Mouse (Mus musculus) CH12.LX (cell line): ENCODE results near the gene Ubn2. TPM values are rescaled to one million over a fixed set of nuclear protein-coding genes. Genes with fewer than 3 reads are reported as not detected.
"Not testable (repeated sequence)": the region's sequence is repeated elsewhere in the genome, so short reads cannot be mapped to it uniquely, and the experiment has no call there.

Source experiments
- DNase-seq: peaks from one replicate; pipeline ENCODE4 v3.0.0-alpha.2; 2013; ENCODE audit errors: extremely low read depth
- H3K27ac ChIP-seq: 2 replicates; pipeline ENCODE4 v1.5.1; 2012; ENCODE audit warnings: low read depth, mild to moderate bottlenecking, control low read depth, moderate library complexity; ENCODE audit not compliant: insufficient read depth
- H3K27me3 ChIP-seq: replicated peaks from 2 replicates; pipeline ENCODE3; 2012; ENCODE audit warnings: inconsistent platforms
- H3K36me3 ChIP-seq, 2 experiments: replicated peaks in 1 of 2; 2 replicates each; pipeline versions ENCODE3 to v1.6.1; 2012; ENCODE audit warnings: inconsistent platforms in 1 of 2, low read length in 1 of 2, mild to moderate bottlenecking in 1 of 2, mixed read lengths in 1 of 2, moderate library complexity in 1 of 2; ENCODE audit not compliant: control insufficient read depth in 1 of 2, insufficient read depth in 1 of 2
- H3K4me1 ChIP-seq, 2 experiments: 2 replicates each; pipeline ENCODE4 v1.6.1; 2012; ENCODE audit warnings: inconsistent platforms in 1 of 2, moderate library complexity in 1 of 2; ENCODE audit not compliant: insufficient read depth in 2 of 2, control insufficient read depth in 1 of 2
- H3K4me2 ChIP-seq: 2 replicates; pipeline ENCODE4 v1.6.1; 2012; ENCODE audit warnings: low read depth, mild to moderate bottlenecking, control low read depth; ENCODE audit not compliant: poor library complexity, insufficient read depth, severe bottlenecking
- H3K4me3 ChIP-seq, 3 experiments: fragments of 150-350 bp in 1 of 3; sonication (generic) in 1 of 3; replicated peaks in 1 of 3; 2 replicates each; pipeline versions ENCODE3 to v1.5.1; 2011 to 2012; ENCODE audit warnings: low read depth in 2 of 3, low read length in 2 of 3, mild to moderate bottlenecking in 2 of 3, moderate library complexity in 2 of 3, control low read depth in 1 of 3, improper control_type of control experiment in 1 of 3, inconsistent platforms in 1 of 3, mixed read lengths in 1 of 3; ENCODE audit not compliant: poor library complexity in 1 of 3
- H3K79me2 ChIP-seq: replicated peaks from 2 replicates; pipeline ENCODE4 v1.6.1; 2012; ENCODE audit warnings: mild to moderate bottlenecking, moderate library complexity; ENCODE audit not compliant: control insufficient read depth, poor library complexity, insufficient read depth, severe bottlenecking; ENCODE audit errors: extremely low read depth
- H3K9ac ChIP-seq: 2 replicates; pipeline ENCODE4 v1.6.1; 2012; ENCODE audit warnings: low read depth, mild to moderate bottlenecking, control low read depth, moderate library complexity; ENCODE audit not compliant: insufficient read depth
- H3K9me3 ChIP-seq: replicated peaks from 2 replicates; pipeline ENCODE3; 2012; ENCODE audit warnings: low read length, inconsistent platforms, mixed read lengths
- RCOR1 ChIP-seq: conservative IDR thresholded peaks from 2 replicates; pipeline ENCODE4 v1.6.1; 2012; ENCODE audit warnings: low read depth, mild to moderate bottlenecking, inconsistent platforms, low read length, improper control_type of control experiment
- TBP ChIP-seq: conservative IDR thresholded peaks from 2 replicates; pipeline ENCODE4 v1.6.1; 2011; ENCODE audit warnings: low read depth, low read length, improper control_type of control experiment
- ZNF384 ChIP-seq: IDR thresholded peaks from 2 replicates; pipeline ENCODE4 v1.6.1; 2012; ENCODE audit warnings: low read depth, low read length, improper control_type of control experiment, inconsistent platforms
- dilution Hi-C: fragments of 300-500 bp; cut with MboI; formaldehyde crosslinking; loops from 2 replicates; pipeline ENCODE4 v1.14.3; 2020; ENCODE audit warnings: low sequenced_read_pairs; ENCODE audit not compliant: extremely low pct_unique_long_range_greater_than_20kb, extremely low pct_ligation_motif_present
- in situ Hi-C: fragments of 300-500 bp; cut with MboI; formaldehyde crosslinking; loops from 3 replicates; pipeline ENCODE4 v1.14.3; 2019; ENCODE audit warnings: low sequenced_read_pairs, low pct_ligation_motif_present, low pct_unique_long_range_greater_than_20kb, mixed read lengths
- polyA plus RNA-seq: library from polyadenylated mRNA; unstranded; fragments of >175 nt; gene quantifications from 2 replicates; pipeline ENCODE4 v1.2.1, GENCODE M21; 2012; ENCODE audit warnings: low read depth; ENCODE audit not compliant: insufficient read length
- total RNA-seq, 2 experiments: library from RNA; depleted of rRNA; stranded (reverse); fragments of 300-350 nt in 1 of 2; fragments of >200 nt in 1 of 2; gene quantifications; 2 replicates each; pipeline ENCODE4 v1.2.3; 2012 to 2014

Gene Ubn2
- total and polyA plus RNA-seq, 3 experiments: 4.7 to 7.2 (median 5.2) TPM

DNA sequence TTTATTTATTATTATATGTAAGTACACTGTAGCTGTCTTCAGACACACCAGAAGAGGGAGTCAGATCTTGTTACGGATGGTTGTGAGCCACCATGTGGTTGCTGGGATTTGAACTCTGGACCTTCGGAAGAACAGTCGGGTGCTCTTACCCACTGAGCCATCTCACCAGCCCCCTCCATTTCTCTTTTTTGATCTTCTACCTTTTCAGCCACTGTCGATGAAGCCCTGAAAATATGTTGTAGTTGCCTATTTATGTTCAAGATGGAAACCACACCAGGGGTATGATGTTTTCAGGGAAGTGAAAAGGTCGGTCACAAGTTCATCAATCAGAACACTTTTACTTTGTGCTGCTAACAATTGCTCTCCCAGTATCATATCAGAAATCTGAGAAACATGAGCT, 110.4 kb downstream of the Ubn2 start:
- 0 out of 2 replicates have a peak, but pooled peaks have one; percentile 2 for TF ChIP-seq ZNF384
- peak; percentile 92 for TF ChIP-seq TBP
- H3K4me2 ChIP-seq, H3K27me3 ChIP-seq, H3K9ac ChIP-seq, DNase-seq, H3K9me3 ChIP-seq, H3K36me3 ChIP-seq, dilution Hi-C loops, H3K4me1 ChIP-seq, H3K79me2 ChIP-seq, H3K27ac ChIP-seq, H3K4me3 ChIP-seq: not testable (repeated sequence)
- in situ Hi-C loops: loop anchor here (25.0 kb wide), 1 partner anchor 382 kb away; no protein-coding TSS in a partner anchor

- in situ Hi-C loops: loop anchor here (25.0 kb wide), 1 partner anchor 385 kb away; no protein-coding TSS in a partner anchor
- H3K4me2 ChIP-seq, H3K4me1 ChIP-seq, H3K27ac ChIP-seq, H3K4me3 ChIP-seq, H3K79me2 ChIP-seq, H3K9me3 ChIP-seq, dilution Hi-C loops, H3K36me3 ChIP-seq, H3K9ac ChIP-seq, H3K27me3 ChIP-seq, DNase-seq: not testable (repeated sequence)
- TF ChIP-seq TBP: peak; percentile 65; the same call in 1 of the 2 replicates
Measured at GRCm38 (mm10) chr6:38547005-38547404, 113.3 kb downstream of the Ubn2 start.

- peaks cover 0 to 3% of the 10 kb centered on the region in 2 experiments for H3K36me3 ChIP-seq
- H3K4me3 ChIP-seq: no peak overlapping the region
- no peaks in the 10 kb centered on the region for H3K79me2 ChIP-seq
- TF ChIP-seq RCOR1: no peak
- dilution Hi-C loops: no loop called here
- no peak overlapping the region for H3K9ac ChIP-seq
- no peaks in the 10 kb centered on the region for H3K27me3 ChIP-seq
- H3K4me2 ChIP-seq: no peak overlapping the region
- no peaks in the 10 kb centered on the region for H3K9me3 ChIP-seq
- no peak overlapping the region for H3K27ac ChIP-seq
- in situ Hi-C loops: loop anchor here (25.0 kb wide), 1 partner anchor 385 kb away; no protein-coding TSS in a partner anchor
- peaks cover 2 to 7% of the 10 kb centered on the region in 2 experiments; a peak in 2 of 4 replicates for H3K4me1 ChIP-seq
- DNase-seq: no peak
Measured at GRCm38 (mm10) chr6:38547707-38548106, 114.0 kb downstream of the Ubn2 start.

DNA sequence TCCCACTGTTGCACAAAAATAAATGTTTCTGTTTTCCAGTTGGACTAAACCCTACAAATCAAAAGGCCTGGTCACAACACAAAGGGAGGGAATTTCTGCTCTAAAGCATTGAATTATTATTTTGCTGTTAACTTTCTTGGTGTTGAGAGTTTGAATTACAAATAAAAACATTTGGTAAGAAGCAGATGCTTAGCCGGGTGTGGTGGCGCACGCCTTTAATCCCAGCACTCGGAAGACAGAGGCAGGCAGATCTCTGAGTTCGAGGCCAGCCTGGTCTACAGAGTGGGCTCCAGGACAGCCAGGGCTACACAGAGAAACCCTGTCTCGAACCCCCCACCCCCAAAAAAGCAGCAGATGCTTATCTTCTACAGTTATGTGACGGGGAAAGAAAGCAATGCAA, 114.8 kb downstream of the Ubn2 start:
- H3K9ac ChIP-seq, H3K79me2 ChIP-seq, H3K36me3 ChIP-seq, H3K27ac ChIP-seq, H3K4me3 ChIP-seq, DNase-seq, H3K4me1 ChIP-seq, H3K27me3 ChIP-seq, H3K9me3 ChIP-seq, dilution Hi-C loops, H3K4me2 ChIP-seq: not testable (repeated sequence)
- in situ Hi-C loops: loop anchor here (25.0 kb wide), 1 partner anchor 386 kb away; no protein-coding TSS in a partner anchor
